Mouse (Mus musculus) ES-Bruce4 (cell line): Measurements from ENCODE around the gene Arhgap33.

Experiments
- CTCF ChIP-seq: IDR thresholded peaks from one replicate; pipeline ENCODE4 v1.8.1; 2011; ENCODE audit warnings: low read depth, low read length
- POLR2A ChIP-seq: IDR thresholded peaks from one replicate; pipeline ENCODE4 v1.8.1; 2011; ENCODE audit warnings: low read length; ENCODE audit not compliant: insufficient read depth

DNA sequence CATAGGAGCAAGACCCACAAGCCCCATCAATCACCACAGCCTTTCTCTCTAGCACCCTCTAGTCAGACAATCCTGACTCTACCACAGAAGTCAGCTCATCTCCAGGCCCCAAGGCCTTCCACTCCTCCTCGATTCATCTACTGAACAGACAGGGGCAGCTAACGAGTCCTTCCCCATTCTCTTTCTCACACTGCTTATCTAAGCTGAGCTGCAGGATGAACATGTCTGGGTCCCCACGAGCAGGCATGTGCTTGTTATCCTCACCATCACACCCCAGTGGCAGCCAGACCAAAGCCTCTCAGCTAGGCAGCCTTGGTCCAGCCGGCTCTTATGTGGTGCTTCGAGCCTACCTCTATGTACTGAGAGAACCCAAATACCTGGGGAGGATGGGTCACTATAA is 37.5 kb upstream of the Arhgap33 start:
- no peak for TF ChIP-seq POLR2A
- TF ChIP-seq CTCF: no peak
